Mouse (Mus musculus) thymus, postnatal 25 days (tissue): ENCODE data around the gene Vps51.
A peak's percentile ranks its signal among the peaks of the same experiment; 100 is the strongest.

Experiments
- DNase-seq: peaks from one replicate; pipeline ENCODE4 v3.0.0; 2022

Vps51 gene

GRCm38 (mm10) chr19:6076564-6077393 lies at the start of gene Vps51:
Gene Vps51, minus strand, starts transcription at chr19:6077231.
- DNase-seq, result peak; percentile 88

- DNase-seq, result peak; percentile 48
These were observed 49.3 kb upstream of the Vps51 start for GRCm38 (mm10) chr19:6126289-6126688.

- DNase-seq, result no peak
These were observed 47.9 kb upstream of the Vps51 start for GRCm38 (mm10) chr19:6124898-6125297.

GRCm38 (mm10) chr19:6123330-6123729 lies 46.3 kb upstream of the Vps51 start:
- DNase-seq, result no peak

- no peak for DNase-seq
These were observed 44.7 kb upstream of the Vps51 start for GRCm38 (mm10) chr19:6121761-6122160.

- DNase-seq, result no peak
These were observed 41.7 kb upstream of the Vps51 start for GRCm38 (mm10) chr19:6118677-6119185.

- DNase-seq, result peak; percentile 90
These were observed 41.1 kb upstream of the Vps51 start, which contains the start of gene Sac3d1 for GRCm38 (mm10) chr19:6117986-6118676. Gene Sac3d1, minus strand, starts transcription at chr19:6118650.

GRCm38 (mm10) chr19:6117346-6117985 lies 40.4 kb upstream of the Vps51 start:
- no peak for DNase-seq

GRCm38 (mm10) chr19:6116113-6116850 lies 39.3 kb upstream of the Vps51 start:
- DNase-seq, result no peak

- DNase-seq, result no peak
These were observed 36.1 kb upstream of the Vps51 start for GRCm38 (mm10) chr19:6113116-6113515.

GRCm38 (mm10) chr19:6105586-6105985 lies 28.6 kb upstream of the Vps51 start, which contains the start of gene Naaladl1:
Gene Naaladl1, plus strand, starts transcription at chr19:6105782.
- DNase-seq, result no peak

GRCm38 (mm10) chr19:6104476-6104875 lies 27.4 kb upstream of the Vps51 start:
- DNase-seq, result no peak

GRCm38 (mm10) chr19:6102169-6102853 lies 25.3 kb upstream of the Vps51 start:
- DNase-seq, result no peak

- no peak for DNase-seq
These were observed 24.2 kb upstream of the Vps51 start for GRCm38 (mm10) chr19:6101186-6101585.

- no peak for DNase-seq
These were observed 20.8 kb upstream of the Vps51 start for GRCm38 (mm10) chr19:6097847-6098246.

GRCm38 (mm10) chr19:6094119-6094518 lies 17.1 kb upstream of the Vps51 start, which contains the start of gene AC131692.1:
Gene AC131692.1, plus strand, starts transcription at chr19:6094419.
- no peak for DNase-seq

- DNase-seq, result no peak
These were observed 11.8 kb upstream of the Vps51 start for GRCm38 (mm10) chr19:6088841-6089240.

GRCm38 (mm10) chr19:6085417-6085879 lies 8.4 kb upstream of the Vps51 start:
- peak; percentile 70 for DNase-seq

- DNase-seq, result peak; percentile 94
These were observed 7.6 kb upstream of the Vps51 start, which contains the start of the genes Zfpl1 and Cdca5 for GRCm38 (mm10) chr19:6084478-6085248. Gene Zfpl1, minus strand, starts transcription at chr19:6084956. Gene Cdca5, plus strand, starts transcription at chr19:6084983.

- DNase-seq, result no peak
These were observed 5.1 kb upstream of the Vps51 start, which contains the start of gene Gm28374 for GRCm38 (mm10) chr19:6082156-6082555. Gene Gm28374, minus strand, starts transcription at chr19:6082256.
